Mouse (Mus musculus): ENCODE data around the gene Fam83e. TPM values are rescaled to one million over a fixed set of nuclear protein-coding genes. Genes with fewer than 3 reads are reported as not detected.

The Fam83e gene
- total and polyA plus RNA-seq, 2 experiments, result 0.10 to 0.18 TPM

DNA sequence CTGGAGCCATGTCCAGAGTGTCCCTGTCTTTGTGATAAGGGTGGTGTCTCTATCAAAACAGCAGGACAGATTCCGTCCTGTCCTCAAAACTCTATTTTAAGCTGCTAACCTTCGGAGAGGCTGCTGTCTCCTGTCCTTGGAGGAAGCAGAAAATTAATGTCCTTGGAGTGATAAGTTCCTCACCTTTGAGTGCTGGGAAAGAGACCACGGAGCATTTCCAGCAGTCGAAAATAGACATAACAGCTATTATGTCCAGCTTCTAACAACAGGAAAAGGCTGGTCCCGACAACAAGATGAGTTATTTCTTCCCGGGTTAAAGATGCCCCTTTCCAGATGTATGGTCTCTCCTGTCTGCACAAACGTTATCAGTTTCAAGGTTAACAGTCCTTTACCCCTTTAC lies 54.2 kb downstream of the Fam83e start:
- Histone ChIP-seq H3K36me3 (ENCODE audit: control insufficient read depth, insufficient read depth, low read length) (no peaks in the 10 kb centered on the region), H3K27me3 (ENCODE audit: control insufficient read depth, insufficient read depth, low read length) (no peaks in the 10 kb centered on the region), H3K4me1 (ENCODE audit: control insufficient read depth, insufficient read depth, low read length) (no peaks in the 10 kb centered on the region), H3K79me2 (ENCODE audit: control insufficient read depth, insufficient read depth, low read length) (no peaks in the 10 kb centered on the region), H3K27ac (replicated peaks; ENCODE audit: insufficient read depth, low read depth, low read length) (no peak overlapping the region), H3K9ac (ENCODE audit: low read depth, low read length) (no peak overlapping the region), H3K4me3 (ENCODE audit: insufficient read depth, low read depth, low read length) (no peak overlapping the region)
- 68% methylated on average over 7 of the region's 7 CpGs for WGBS
- TF ChIP-seq CTCF (IDR thresholded peaks at IDR 0.05; ENCODE audit: low read depth, low read length) (no peak), POLR2A (IDR thresholded peaks at IDR 0.05; ENCODE audit: extremely low read depth, insufficient read depth, low read length) (no peak)
- no peak for DNase-seq (ENCODE audit: extremely low read depth, low read depth, low spot score)

Other genes with a start within 250 kb of the Fam83e start
Only the 30 nearest of the 32 such genes appear.
- 73.7 and 79.3 TPM in 2 replicates for gene Dhdh, start 232.4 kb upstream of the Fam83e start, total RNA-seq (2014; rRNA removed)
- 37.2 and 37.7 TPM in 2 replicates for gene Dhdh, start 232.4 kb upstream of the Fam83e start, polyA plus RNA-seq (2012; rRNA removed)
- 68.1 and 84.8 TPM in 2 replicates for gene Nucb1, start 210.8 kb upstream of the Fam83e start, total RNA-seq (2014; rRNA removed)
- gene Nucb1, start 210.8 kb upstream of the Fam83e start, polyA plus RNA-seq (2012; rRNA removed), result 307 and 310 TPM in 2 replicates
- gene Ppp1r15a, start 194.9 kb upstream of the Fam83e start, total RNA-seq (2014; rRNA removed), result 4.3 and 4.4 TPM in 2 replicates
- 10.8 and 14.9 TPM in 2 replicates for gene Ppp1r15a, start 194.9 kb upstream of the Fam83e start, polyA plus RNA-seq (2012; rRNA removed)
- 0.55 and 0.60 TPM in 2 replicates for gene Plekha4, start 194.9 kb upstream of the Fam83e start, total RNA-seq (2014; rRNA removed)
- 1.00 and 1.8 TPM in 2 replicates for gene Plekha4, start 194.9 kb upstream of the Fam83e start, polyA plus RNA-seq (2012; rRNA removed)
- gene Hsd17b14, start 166.3 kb upstream of the Fam83e start, total RNA-seq (2014; rRNA removed), result not detected in 2 replicates
- not detected in 2 replicates for gene Hsd17b14, start 166.3 kb upstream of the Fam83e start, polyA plus RNA-seq (2012; rRNA removed)
- 14.7 and 18.1 TPM in 2 replicates for gene Bcat2, start 151.1 kb upstream of the Fam83e start, total RNA-seq (2014; rRNA removed)
- 41.0 and 54.5 TPM in 2 replicates for gene Bcat2, start 151.1 kb upstream of the Fam83e start, polyA plus RNA-seq (2012; rRNA removed)
- gene Fgf21, start 105.7 kb upstream of the Fam83e start, total RNA-seq (2014; rRNA removed), result 0.94 and 1.0 TPM in 2 replicates
- gene Fgf21, start 105.7 kb upstream of the Fam83e start, polyA plus RNA-seq (2012; rRNA removed), result 3.7 and 4.3 TPM in 2 replicates
- gene Fut1, start 103.9 kb upstream of the Fam83e start, total RNA-seq (2014; rRNA removed), result not detected in 2 replicates
- gene Fut1, start 103.9 kb upstream of the Fam83e start, polyA plus RNA-seq (2012; rRNA removed), result 0.15 and 0.21 TPM in 2 replicates
- 0.09 TPM in 1 of 2 replicates, not detected in the other for gene Izumo1, start 99.4 kb upstream of the Fam83e start, total RNA-seq (2014; rRNA removed)
- 0.04 and 0.13 TPM in 2 replicates for gene Izumo1, start 99.4 kb upstream of the Fam83e start, polyA plus RNA-seq (2012; rRNA removed)
- 2.3 and 4.3 TPM in 2 replicates for gene Rasip1, start 93.7 kb upstream of the Fam83e start, total RNA-seq (2014; rRNA removed)
- gene Rasip1, start 93.7 kb upstream of the Fam83e start, polyA plus RNA-seq (2012; rRNA removed), result 3.6 and 5.1 TPM in 2 replicates
- 0.07 and 0.09 TPM in 2 replicates for gene Mamstr, start 81.2 kb upstream of the Fam83e start, total RNA-seq (2014; rRNA removed)
- 0.10 and 0.19 TPM in 2 replicates for gene Mamstr, start 81.2 kb upstream of the Fam83e start, polyA plus RNA-seq (2012; rRNA removed)
- 0.18 TPM in 1 of 2 replicates, not detected in the other for gene Fut2, start 54.8 kb upstream of the Fam83e start, total RNA-seq (2014; rRNA removed)
- gene Fut2, start 54.8 kb upstream of the Fam83e start, polyA plus RNA-seq (2012; rRNA removed), result 0.05 and 0.14 TPM in 2 replicates
- not detected in 2 replicates for gene Ntn5, start 37.2 kb upstream of the Fam83e start, total RNA-seq (2014; rRNA removed)
- not detected in 2 replicates for gene Ntn5, start 37.2 kb upstream of the Fam83e start, polyA plus RNA-seq (2012; rRNA removed)
- not detected in 2 replicates for gene Sec1, start 26.8 kb upstream of the Fam83e start, total RNA-seq (2014; rRNA removed)
- gene Sec1, start 26.8 kb upstream of the Fam83e start, polyA plus RNA-seq (2012; rRNA removed), result not detected in 2 replicates
- gene Car11, start 21.4 kb upstream of the Fam83e start, total RNA-seq (2014; rRNA removed), result 0.09 and 0.13 TPM in 2 replicates
- gene Car11, start 21.4 kb upstream of the Fam83e start, polyA plus RNA-seq (2012; rRNA removed), result 0.59 and 1.6 TPM in 2 replicates
- gene Dbp, start 16.1 kb upstream of the Fam83e start, total RNA-seq (2014; rRNA removed), result 93.0 and 110 TPM in 2 replicates
- gene Dbp, start 16.1 kb upstream of the Fam83e start, polyA plus RNA-seq (2012; rRNA removed), result 8.6 and 17.0 TPM in 2 replicates
- gene Rpl18, start 5.8 kb upstream of the Fam83e start, total RNA-seq (2014; rRNA removed), result 436 and 542 TPM in 2 replicates
- 366 and 534 TPM in 2 replicates for gene Rpl18, start 5.8 kb upstream of the Fam83e start, polyA plus RNA-seq (2012; rRNA removed)
- gene Sphk2, start 3.2 kb upstream of the Fam83e start, total RNA-seq (2014; rRNA removed), result 13.4 and 15.2 TPM in 2 replicates
- gene Sphk2, start 3.2 kb upstream of the Fam83e start, polyA plus RNA-seq (2012; rRNA removed), result 62.9 and 80.1 TPM in 2 replicates
- gene Spaca4, start 4.6 kb downstream of the Fam83e start, total RNA-seq (2014; rRNA removed), result not detected in 2 replicates
- gene Spaca4, start 4.6 kb downstream of the Fam83e start, polyA plus RNA-seq (2012; rRNA removed), result not detected in 2 replicates
- not detected in 2 replicates for gene Lmtk3, start 62.5 kb downstream of the Fam83e start, total RNA-seq (2014; rRNA removed)
- gene Lmtk3, start 62.5 kb downstream of the Fam83e start, polyA plus RNA-seq (2012; rRNA removed), result 0.02 TPM in 1 of 2 replicates, not detected in the other
- gene Sult2b1, start 63.5 kb downstream of the Fam83e start, total RNA-seq (2014; rRNA removed), result not detected in 2 replicates
- 0.10 TPM in 1 of 2 replicates, not detected in the other for gene Sult2b1, start 63.5 kb downstream of the Fam83e start, polyA plus RNA-seq (2012; rRNA removed)
- 18.1 and 20.9 TPM in 2 replicates for gene Cyth2, start 93.4 kb downstream of the Fam83e start, total RNA-seq (2014; rRNA removed)
- 14.2 and 14.8 TPM in 2 replicates for gene Cyth2, start 93.4 kb downstream of the Fam83e start, polyA plus RNA-seq (2012; rRNA removed)
- 0.07 TPM in 1 of 2 replicates, not detected in the other for gene Kcnj14, start 103.6 kb downstream of the Fam83e start, total RNA-seq (2014; rRNA removed)
- 0.11 TPM in 1 of 2 replicates, not detected in the other for gene Kcnj14, start 103.6 kb downstream of the Fam83e start, polyA plus RNA-seq (2012; rRNA removed)
- gene Grwd1, start 109.7 kb downstream of the Fam83e start, total RNA-seq (2014; rRNA removed), result 5.3 and 6.8 TPM in 2 replicates
- gene Grwd1, start 109.7 kb downstream of the Fam83e start, polyA plus RNA-seq (2012; rRNA removed), result 7.5 and 11.0 TPM in 2 replicates
- gene Kdelr1, start 151.6 kb downstream of the Fam83e start, total RNA-seq (2014; rRNA removed), result 68.9 and 85.4 TPM in 2 replicates
- 253 and 258 TPM in 2 replicates for gene Kdelr1, start 151.6 kb downstream of the Fam83e start, polyA plus RNA-seq (2012; rRNA removed)
- gene Grin2d, start 157.2 kb downstream of the Fam83e start, total RNA-seq (2014; rRNA removed), result under 0.01 and 0.07 TPM in 2 replicates
- gene Grin2d, start 157.2 kb downstream of the Fam83e start, polyA plus RNA-seq (2012; rRNA removed), result 0.19 and 0.20 TPM in 2 replicates
- gene Syngr4, start 175.5 kb downstream of the Fam83e start, total RNA-seq (2014; rRNA removed), result not detected in 2 replicates
- 0.12 TPM in 1 of 2 replicates, not detected in the other for gene Syngr4, start 175.5 kb downstream of the Fam83e start, polyA plus RNA-seq (2012; rRNA removed)
- 16.6 and 27.7 TPM in 2 replicates for gene Tmem143, start 175.7 kb downstream of the Fam83e start, total RNA-seq (2014; rRNA removed)
- gene Tmem143, start 175.7 kb downstream of the Fam83e start, polyA plus RNA-seq (2012; rRNA removed), result 53.7 and 59.5 TPM in 2 replicates
- gene Emp3, start 200.2 kb downstream of the Fam83e start, total RNA-seq (2014; rRNA removed), result 2.1 and 3.6 TPM in 2 replicates
- 8.5 and 13.6 TPM in 2 replicates for gene Emp3, start 200.2 kb downstream of the Fam83e start, polyA plus RNA-seq (2012; rRNA removed)
- gene Ccdc114, start 202.9 kb downstream of the Fam83e start, total RNA-seq (2014; rRNA removed), result 0.18 TPM in 1 of 2 replicates, not detected in the other
- 0.06 and 0.32 TPM in 2 replicates for gene Ccdc114, start 202.9 kb downstream of the Fam83e start, polyA plus RNA-seq (2012; rRNA removed)